Mouse (Mus musculus) retina, postnatal 1 day (tissue): ENCODE results near the gene Srsy.
"Not testable (repeated sequence)": the region's sequence is repeated elsewhere in the genome, so short reads cannot be mapped to it uniquely, and the experiment has no call there.

ENCODE experiments used
- DNase-seq: peaks from one replicate; pipeline ENCODE4 v3.0.0-alpha.2; 2012

Srsy gene

DNA sequence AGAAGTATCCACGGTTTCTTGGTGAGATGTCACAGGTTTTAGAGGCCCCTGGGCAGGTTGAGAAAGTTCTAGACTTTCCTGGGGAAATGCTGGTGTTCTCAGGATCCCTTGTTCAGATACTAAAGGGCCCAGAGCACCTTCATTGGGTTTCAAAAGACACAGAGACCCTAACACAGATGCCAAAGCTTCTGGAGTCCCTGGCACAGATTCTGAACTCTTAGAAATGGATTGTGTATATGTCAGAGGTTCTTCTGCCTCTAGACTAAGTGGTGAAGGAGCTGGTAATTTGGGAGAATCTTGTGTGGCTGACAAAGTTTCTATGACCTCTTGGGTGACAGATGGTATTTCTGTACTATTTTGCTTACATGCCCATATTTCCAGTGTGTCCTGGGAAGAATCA is at the start of gene Srsy:
Gene Srsy, minus strand, starts transcription at position 101 of the 400 bp plus-strand sequence.
- not testable (repeated sequence) for DNase-seq
